Mouse (Mus musculus) E14TG2a.4 (cell line): Measurements from ENCODE around the gene Umad1.

ENCODE experiments used
- CTCF ChIP-seq: conservative IDR thresholded peaks from 2 replicates; pipeline ENCODE4 v1.5.1; 2014; ENCODE audit warnings: low read length
- NANOG ChIP-seq: IDR thresholded peaks from 2 replicates; pipeline ENCODE4 v1.6.1; 2014; ENCODE audit warnings: borderline replicate concordance, low read length, mixed read lengths
- POU5F1 ChIP-seq: IDR thresholded peaks from 2 replicates; pipeline ENCODE4 v1.6.1; 2014; ENCODE audit warnings: low read length, borderline replicate concordance

DNA sequence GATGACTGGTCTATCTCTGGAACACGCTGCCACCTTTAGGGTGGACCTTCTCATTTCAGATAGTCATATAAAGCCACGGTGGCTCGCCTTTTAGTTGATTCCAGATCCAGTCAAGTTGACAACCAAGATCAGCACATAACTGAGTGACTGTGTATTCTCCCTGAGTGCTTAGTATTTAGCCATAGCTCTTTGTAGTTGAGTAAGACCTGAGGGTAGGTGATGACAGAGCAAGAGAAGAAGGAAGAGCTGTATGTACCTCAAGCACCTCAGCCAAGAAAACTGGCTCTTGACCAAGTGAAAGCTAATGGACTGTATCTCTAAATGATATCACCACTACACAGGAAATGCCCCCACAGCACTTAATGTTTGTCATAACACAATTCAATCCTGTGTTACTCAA is 182.7 kb downstream of the Umad1 start:
- TF ChIP-seq CTCF (no peak), NANOG (no peak), POU5F1 (no peak)
